In genomic region chr1:60839161-60839560, GRCm38 (mm10) we compare ENCODE assay signal across 10 mouse cellular contexts. TPM values are rescaled to one million over a fixed set of nuclear protein-coding genes. Genes with fewer than 3 reads are reported as not detected.
"Had no signal": no experiment of that assay in that cellular context is flagged by ENCODE, and none has a peak within 500 bp of the region (broad histone marks: within the 10 kb centered on the region; RNA-seq: fewer than 3 reads in every experiment).

No protein-coding gene starts in this region.

- DNase-seq: kidney, postnatal 14 days; lung, embryonic 14.5 days; lung, postnatal 10 days; thymus, postnatal 14 days had no signal

- ATAC-seq: liver, embryonic 12.5 days; midbrain, embryonic 15.5 days had no signal

RNA-seq across cellular contexts. Expression of gene Ctla4, which starts 47.6 kb away (rescaled TPM):
- total RNA-seq: layer of hippocampus, adult 8-10 months; layer of hippocampus, postnatal 14 days; left cerebral cortex, adult 18-20 months; left cerebral cortex, postnatal 10 days had no signal
